Mouse (Mus musculus) hindbrain, embryonic 15.5 days (tissue): ENCODE data around the gene Tbc1d5. TPM values are rescaled to one million over a fixed set of nuclear protein-coding genes. Genes with fewer than 3 reads are reported as not detected.

Experiments
- ATAC-seq: fragments of 200-750 bp; cut with Nextera tagmentation; 2 replicates; pipeline ENCODE4 v1.8.0; 2017; ENCODE audit warnings: low read depth, moderate number of reproducible peaks, moderate TSS enrichment; ENCODE audit not compliant: low FRiP score
- H3K27ac ChIP-seq: fragments of 300-500 bp; sonication (generic); replicated peaks from 2 replicates; pipeline ENCODE4 v1.5.1; 2015; ENCODE audit warnings: mild to moderate bottlenecking, inconsistent platforms
- H3K27me3 ChIP-seq: fragments of 300-500 bp; sonication (generic); 2 replicates; pipeline ENCODE4 v1.6.1; 2015; ENCODE audit warnings: control low read depth, inconsistent platforms
- H3K36me3 ChIP-seq: fragments of 300-500 bp; sonication (generic); 2 replicates; pipeline ENCODE4 v1.6.1; 2015; ENCODE audit warnings: control low read depth, inconsistent platforms
- H3K4me1 ChIP-seq: fragments of 300-500 bp; sonication (generic); replicated peaks from 2 replicates; pipeline ENCODE4 v1.6.1; 2015; ENCODE audit warnings: control low read depth, inconsistent platforms
- H3K4me2 ChIP-seq: fragments of 300-500 bp; sonication (generic); 2 replicates; pipeline ENCODE4 v1.6.1; 2015; ENCODE audit warnings: moderate library complexity, mild to moderate bottlenecking, inconsistent platforms
- H3K4me3 ChIP-seq: fragments of 300-500 bp; sonication (generic); 2 replicates; pipeline ENCODE4 v1.5.1; 2015; ENCODE audit warnings: mild to moderate bottlenecking, inconsistent platforms
- H3K9ac ChIP-seq: fragments of 300-500 bp; sonication (generic); 2 replicates; pipeline ENCODE4 v1.6.1; 2015; ENCODE audit warnings: inconsistent platforms
- H3K9me3 ChIP-seq: fragments of 300-500 bp; sonication (generic); 2 replicates; pipeline ENCODE4 v1.6.1; 2016; ENCODE audit warnings: control low read depth, inconsistent platforms
- WGBS: fragments of 180-500 bp; shearing (Covaris S2); methylation state at CpG from one replicate; pipeline ENCODE4 v1.1.7; 2015; 5-methylcytosine and 5-hydroxymethylcytosine counted together
- polyA plus RNA-seq: library from polyadenylated mRNA; unstranded; fragments of >200 nt; fragmentation: Nextera tagmentation; extraction: Ambion mirVana; gene quantifications from 2 replicates; pipeline ENCODE4 v1.2.1, GENCODE M21; 2015

The Tbc1d5 gene
- polyA plus RNA-seq, 1 experiment from 2014 or later, result 10.1 TPM

- H3K9ac ChIP-seq, result no peak overlapping the region
- H3K4me3 ChIP-seq, result no peak overlapping the region
- no peak overlapping the region for H3K27ac ChIP-seq
- no peaks in the 10 kb centered on the region for H3K9me3 ChIP-seq
- no peaks in the 10 kb centered on the region; the same call in 1 of the 2 replicates for H3K4me1 ChIP-seq
- H3K36me3 ChIP-seq, result no peaks in the 10 kb centered on the region
- no peak overlapping the region for H3K4me2 ChIP-seq
- WGBS, result 76% methylated on average over 1 of the region's 1 CpGs
- ATAC-seq, result no peak
- no peaks in the 10 kb centered on the region for H3K27me3 ChIP-seq
Measured at GRCm38 (mm10) chr17:51040861-51041260, 138.3 kb downstream of the Tbc1d5 start.

GRCm38 (mm10) chr17:51023227-51023626, 155.9 kb downstream of the Tbc1d5 start:
- ATAC-seq, result no peak
- Histone ChIP-seq H3K36me3 (no peaks in the 10 kb centered on the region), H3K4me1 (no peaks in the 10 kb centered on the region), H3K9me3 (no peaks in the 10 kb centered on the region), H3K27ac (no peak overlapping the region), H3K4me3 (no peak overlapping the region), H3K4me2 (no peak overlapping the region), H3K9ac (no peak overlapping the region), H3K27me3 (no peaks in the 10 kb centered on the region)
- 70% methylated on average over 5 of the region's 5 CpGs for whole genome bisulfite sequencing

GRCm38 (mm10) chr17:51016384-51016783, 162.8 kb downstream of the Tbc1d5 start:
- ATAC-seq, result no peak
- H3K27ac ChIP-seq, result no peak overlapping the region

GRCm38 (mm10) chr17:51013908-51014307, 165.2 kb downstream of the Tbc1d5 start:
- H3K27me3 ChIP-seq, result no peaks in the 10 kb centered on the region
- no peak overlapping the region for H3K9ac ChIP-seq
- no peak overlapping the region for H3K4me2 ChIP-seq
- no peak overlapping the region for H3K27ac ChIP-seq
- no peaks in the 10 kb centered on the region for H3K9me3 ChIP-seq
- ATAC-seq, result no peak
- H3K36me3 ChIP-seq, result no peaks in the 10 kb centered on the region
- H3K4me1 ChIP-seq, result no peaks in the 10 kb centered on the region
- H3K4me3 ChIP-seq, result no peak overlapping the region

More at GRCm38 (mm10) chr17:51016384-51016783, 162.8 kb downstream of the Tbc1d5 start:
- no peak overlapping the region for H3K4me2 ChIP-seq
- no peak overlapping the region for H3K9ac ChIP-seq
- no peaks in the 10 kb centered on the region for H3K9me3 ChIP-seq
- no peaks in the 10 kb centered on the region for H3K36me3 ChIP-seq
- no peaks in the 10 kb centered on the region for H3K4me1 ChIP-seq
- 78% methylated on average over 2 of the region's 2 CpGs for WGBS
- no peak overlapping the region for H3K4me3 ChIP-seq
- H3K27me3 ChIP-seq, result no peaks in the 10 kb centered on the region

GRCm38 (mm10) chr17:51003179-51003578, 176.0 kb downstream of the Tbc1d5 start:
- H3K4me1 ChIP-seq, result no peaks in the 10 kb centered on the region
- no peak overlapping the region for H3K4me3 ChIP-seq
- no peak overlapping the region for H3K27ac ChIP-seq
- no peak overlapping the region for H3K4me2 ChIP-seq
- no peak for ATAC-seq
- no peaks in the 10 kb centered on the region for H3K9me3 ChIP-seq
- H3K9ac ChIP-seq, result no peak overlapping the region
- no peaks in the 10 kb centered on the region for H3K27me3 ChIP-seq
- no peaks in the 10 kb centered on the region for H3K36me3 ChIP-seq

GRCm38 (mm10) chr17:50998216-50998615, 180.9 kb downstream of the Tbc1d5 start:
- ATAC-seq, result no peak
- no peak overlapping the region for H3K4me2 ChIP-seq
- H3K9ac ChIP-seq, result no peak overlapping the region
- no peaks in the 10 kb centered on the region for H3K36me3 ChIP-seq
- no peaks in the 10 kb centered on the region for H3K27me3 ChIP-seq
- no peak overlapping the region for H3K4me3 ChIP-seq
- H3K9me3 ChIP-seq, result peaks cover 2% of the 10 kb centered on the region; the same call in 1 of the 2 replicates
- 59% methylated on average over 1 of the region's 1 CpGs for WGBS
- no peak overlapping the region for H3K27ac ChIP-seq
- no peaks in the 10 kb centered on the region for H3K4me1 ChIP-seq

- WGBS, result 90% methylated on average over 3 of the region's 3 CpGs
- peaks cover 7% of the 10 kb centered on the region; the same call in 1 of the 2 replicates for H3K9me3 ChIP-seq
- no peak overlapping the region for H3K27ac ChIP-seq
- H3K4me3 ChIP-seq, result no peak overlapping the region
- no peaks in the 10 kb centered on the region for H3K4me1 ChIP-seq
- H3K4me2 ChIP-seq, result no peak overlapping the region
- ATAC-seq, result no peak
- H3K27me3 ChIP-seq, result no peaks in the 10 kb centered on the region
- H3K36me3 ChIP-seq, result no peaks in the 10 kb centered on the region
- H3K9ac ChIP-seq, result no peak overlapping the region
Measured at GRCm38 (mm10) chr17:50993294-50993993, 185.7 kb downstream of the Tbc1d5 start.

- Histone ChIP-seq H3K4me3 (no peak overlapping the region), H3K27ac (no peak overlapping the region), H3K9ac (no peak overlapping the region), H3K4me1 (no peaks in the 10 kb centered on the region), H3K4me2 (no peak overlapping the region), H3K36me3 (no peaks in the 10 kb centered on the region), H3K9me3 (peaks cover 7% of the 10 kb centered on the region; the same call in 1 of the 2 replicates), H3K27me3 (no peaks in the 10 kb centered on the region)
- WGBS, result 97% methylated on average over 2 of the region's 2 CpGs
- ATAC-seq, result no peak
Measured at GRCm38 (mm10) chr17:50990770-50991405, 188.3 kb downstream of the Tbc1d5 start.

GRCm38 (mm10) chr17:50987935-50988334, 191.2 kb downstream of the Tbc1d5 start:
- WGBS, result 64% methylated on average over 3 of the region's 3 CpGs
- no peaks in the 10 kb centered on the region for H3K4me1 ChIP-seq

GRCm38 (mm10) chr17:50981933-50982332, 197.2 kb downstream of the Tbc1d5 start:
- Histone ChIP-seq H3K36me3 (no peaks in the 10 kb centered on the region), H3K4me1 (no peaks in the 10 kb centered on the region), H3K9me3 (no peaks in the 10 kb centered on the region), H3K4me2 (no peak overlapping the region), H3K27ac (no peak overlapping the region), H3K9ac (no peak overlapping the region), H3K27me3 (no peaks in the 10 kb centered on the region), H3K4me3 (no peak overlapping the region)
- WGBS, result 88% methylated on average over 5 of the region's 5 CpGs
- no peak for ATAC-seq

More at GRCm38 (mm10) chr17:50987935-50988334, 191.2 kb downstream of the Tbc1d5 start:
- no peak overlapping the region for H3K4me2 ChIP-seq
- ATAC-seq, result no peak
- no peaks in the 10 kb centered on the region for H3K27me3 ChIP-seq
- no peak overlapping the region for H3K27ac ChIP-seq
- no peaks in the 10 kb centered on the region for H3K36me3 ChIP-seq
- H3K9ac ChIP-seq, result no peak overlapping the region
- no peak overlapping the region for H3K4me3 ChIP-seq
- H3K9me3 ChIP-seq, result peaks cover 1% of the 10 kb centered on the region; the same call in 1 of the 2 replicates

GRCm38 (mm10) chr17:50972142-50972541, 207.0 kb downstream of the Tbc1d5 start:
- no peak overlapping the region for H3K9ac ChIP-seq
- H3K9me3 ChIP-seq, result no peaks in the 10 kb centered on the region
- WGBS, result 27% methylated on average over 1 of the region's 1 CpGs
- no peak for ATAC-seq
- no peaks in the 10 kb centered on the region for H3K4me1 ChIP-seq
- H3K36me3 ChIP-seq, result no peaks in the 10 kb centered on the region
- H3K4me3 ChIP-seq, result no peak overlapping the region
- H3K27ac ChIP-seq, result no peak overlapping the region
- H3K4me2 ChIP-seq, result no peak overlapping the region
- H3K27me3 ChIP-seq, result no peaks in the 10 kb centered on the region

GRCm38 (mm10) chr17:50966147-50966546, 213.0 kb downstream of the Tbc1d5 start:
- Histone ChIP-seq H3K4me1 (no peaks in the 10 kb centered on the region), H3K36me3 (no peaks in the 10 kb centered on the region), H3K27me3 (no peaks in the 10 kb centered on the region), H3K4me2 (no peak overlapping the region), H3K4me3 (no peak overlapping the region), H3K9me3 (no peaks in the 10 kb centered on the region), H3K27ac (no peak overlapping the region), H3K9ac (no peak overlapping the region)
- WGBS, result 93% methylated on average over 1 of the region's 1 CpGs
- ATAC-seq, result no peak
